Mouse (Mus musculus): ENCODE measurements around the gene Ube2q2.

- no peak for TF ChIP-seq CHD2 (IDR thresholded peaks at IDR 0.05; ENCODE audit: low read length)
- peak; percentile 6 for TF ChIP-seq RAD21 (IDR thresholded peaks at IDR 0.05; ENCODE audit: low read depth, low read length)
- no peak for TF ChIP-seq NELFE (IDR thresholded peaks at IDR 0.05; ENCODE audit: low read depth, low read length)
- peak in 1 of 2 experiments; percentile 34; a peak in 1 of 4 replicates for TF ChIP-seq CTCF (conservative IDR thresholded peaks at IDR 0.05 in 1 of 2, IDR thresholded peaks at IDR 0.05 in 1 of 2; ENCODE audit: low read depth in 2 of 2, low read length in 2 of 2)
Observed at GRCm38 (mm10) chr9:55229010-55229409, 80.4 kb downstream of the Ube2q2 start.
